Mouse (Mus musculus) liver, adult 2 months (tissue): ENCODE results near the gene Ahcyl2. TPM values are rescaled to one million over a fixed set of nuclear protein-coding genes. Genes with fewer than 3 reads are reported as not detected.
A peak's percentile ranks its signal among the peaks of the same experiment; 100 is the strongest.

Source experiments
- DNase-seq: peaks from one replicate; pipeline ENCODE4 v3.0.0-alpha.2; 2011; ENCODE audit warnings: low read depth, low spot score; ENCODE audit errors: extremely low read depth
- H3K27ac ChIP-seq: fragments of 200-500 bp; replicated peaks from 2 replicates; pipeline ENCODE4 v1.5.1; 2012; ENCODE audit warnings: low read depth, mild to moderate bottlenecking, control low read depth, inconsistent platforms, low read length; ENCODE audit not compliant: insufficient read depth
- H3K27me3 ChIP-seq: fragments of 200-500 bp; 2 replicates; pipeline ENCODE4 v1.6.1; 2012; ENCODE audit warnings: mild to moderate bottlenecking, moderate library complexity, low read length, inconsistent platforms; ENCODE audit not compliant: control insufficient read depth, insufficient read depth
- H3K36me3 ChIP-seq: fragments of 200-500 bp; 2 replicates; pipeline ENCODE4 v1.6.1; 2012; ENCODE audit warnings: low read length, inconsistent platforms; ENCODE audit not compliant: control insufficient read depth, insufficient read depth
- H3K4me1 ChIP-seq: fragments of 200-500 bp; 2 replicates; pipeline ENCODE4 v1.6.1; 2011; ENCODE audit warnings: low read length; ENCODE audit not compliant: control insufficient read depth, insufficient read depth
- H3K4me3 ChIP-seq: fragments of 200-500 bp; 2 replicates; pipeline ENCODE4 v1.5.1; 2011; ENCODE audit warnings: low read depth, mild to moderate bottlenecking, control low read depth, low read length, moderate library complexity; ENCODE audit not compliant: insufficient read depth
- H3K79me2 ChIP-seq: fragments of 200-500 bp; 2 replicates; pipeline ENCODE4 v1.6.1; 2012; ENCODE audit warnings: inconsistent platforms, mild to moderate bottlenecking, low read length, moderate library complexity; ENCODE audit not compliant: control insufficient read depth, insufficient read depth
- H3K9ac ChIP-seq: fragments of 200-500 bp; 2 replicates; pipeline ENCODE4 v1.6.1; 2012; ENCODE audit warnings: low read depth, mild to moderate bottlenecking, control low read depth, inconsistent platforms, low read length
- CTCF ChIP-seq: fragments of 200-500 bp; IDR thresholded peaks from 2 replicates; pipeline ENCODE4 v1.5.1; 2011; ENCODE audit warnings: low read depth, low read length, control low read depth
- POLR2A ChIP-seq: fragments of 200-500 bp; IDR thresholded peaks from 2 replicates; pipeline ENCODE4 v1.6.1; 2011; ENCODE audit warnings: low read length, control low read depth; ENCODE audit not compliant: insufficient read depth; ENCODE audit errors: extremely low read depth
- WGBS: fragments of 180-500 bp; shearing (Covaris S2); methylation state at CpG from one replicate; pipeline ENCODE4 v1.1.7; 2018; 5-methylcytosine and 5-hydroxymethylcytosine counted together
- polyA plus RNA-seq: library from polyadenylated mRNA; depleted of rRNA; stranded (reverse); fragments of >200 nt; gene quantifications from 2 replicates; pipeline ENCODE4 v1.2.3, GENCODE M21; 2012
- total RNA-seq: library from RNA; depleted of rRNA; stranded (reverse); fragments of >200 nt; gene quantifications from 2 replicates; pipeline ENCODE4 v1.2.3, GENCODE M21; 2014

The Ahcyl2 gene
- total and polyA plus RNA-seq, 2 experiments, result 7.4 to 8.9 TPM

DNA sequence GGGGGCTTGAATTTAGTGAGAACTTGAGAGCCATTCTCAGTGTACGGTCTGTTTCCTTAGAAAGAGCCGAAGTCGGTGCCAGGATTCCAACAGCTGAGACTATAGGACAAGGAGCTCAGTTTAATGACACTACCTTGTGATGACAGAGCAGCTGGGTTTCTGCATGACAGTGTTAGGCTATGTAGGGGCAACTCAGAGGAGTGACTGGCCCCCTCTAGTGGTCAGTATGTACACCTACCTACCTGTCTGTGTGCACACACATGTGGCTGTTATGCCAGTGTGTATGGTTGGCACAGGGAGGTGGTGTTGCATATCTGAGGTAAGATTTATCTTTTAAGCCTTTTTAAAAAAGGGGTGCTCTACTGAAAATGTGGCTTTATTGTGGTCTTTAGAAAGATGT lies 92.4 kb downstream of the Ahcyl2 start:
- H3K79me2 ChIP-seq, result peaks cover 5% of the 10 kb centered on the region; the same call in 1 of the 2 replicates
- H3K36me3 ChIP-seq, result peaks cover 2% of the 10 kb centered on the region
- 95% methylated on average over 3 of the region's 3 CpGs for WGBS
- TF ChIP-seq CTCF (peak; percentile 63; the same call in 1 of the 2 replicates), POLR2A (no peak)
- no peak overlapping the region for H3K9ac ChIP-seq
- DNase-seq, result peak; percentile 67
- H3K27ac ChIP-seq, result no peak overlapping the region
- H3K4me3 ChIP-seq, result no peak overlapping the region
- H3K4me1 ChIP-seq, result no peaks in the 10 kb centered on the region; the same call in 1 of the 2 replicates
- H3K27me3 ChIP-seq, result no peaks in the 10 kb centered on the region

DNA sequence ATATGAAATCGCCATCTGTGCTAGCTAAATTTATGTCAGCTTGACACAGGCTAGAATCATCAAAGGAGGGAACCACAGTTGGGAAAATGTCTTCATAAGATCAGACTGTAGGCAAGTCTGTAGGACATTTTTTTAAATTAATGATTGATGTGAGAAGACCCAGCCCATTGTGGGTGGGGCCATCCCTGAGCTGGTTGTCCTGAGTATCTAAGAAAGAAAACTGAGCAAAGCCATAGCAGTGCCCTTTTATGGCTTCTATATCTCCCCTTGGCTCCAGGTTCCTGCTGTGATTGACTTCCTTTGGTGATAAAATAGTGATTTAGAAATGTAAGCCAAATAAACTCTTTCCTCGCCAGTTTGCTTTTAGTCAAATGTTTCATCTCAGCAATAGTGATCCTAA lies 97.1 kb downstream of the Ahcyl2 start:
- H3K27ac ChIP-seq, result no peak overlapping the region
- H3K9ac ChIP-seq, result no peak overlapping the region
- no peak for TF ChIP-seq POLR2A
- no peak for TF ChIP-seq CTCF
- peaks cover 4% of the 10 kb centered on the region; the same call in 1 of the 2 replicates for H3K4me1 ChIP-seq
- no peak overlapping the region for H3K4me3 ChIP-seq
- DNase-seq, result no peak
- WGBS, result 93% methylated on average over 2 of the region's 2 CpGs
- H3K27me3 ChIP-seq, result no peaks in the 10 kb centered on the region
- peaks cover 3% of the 10 kb centered on the region; the same call in 1 of the 2 replicates for H3K79me2 ChIP-seq
- H3K36me3 ChIP-seq, result peaks cover 2% of the 10 kb centered on the region

DNA sequence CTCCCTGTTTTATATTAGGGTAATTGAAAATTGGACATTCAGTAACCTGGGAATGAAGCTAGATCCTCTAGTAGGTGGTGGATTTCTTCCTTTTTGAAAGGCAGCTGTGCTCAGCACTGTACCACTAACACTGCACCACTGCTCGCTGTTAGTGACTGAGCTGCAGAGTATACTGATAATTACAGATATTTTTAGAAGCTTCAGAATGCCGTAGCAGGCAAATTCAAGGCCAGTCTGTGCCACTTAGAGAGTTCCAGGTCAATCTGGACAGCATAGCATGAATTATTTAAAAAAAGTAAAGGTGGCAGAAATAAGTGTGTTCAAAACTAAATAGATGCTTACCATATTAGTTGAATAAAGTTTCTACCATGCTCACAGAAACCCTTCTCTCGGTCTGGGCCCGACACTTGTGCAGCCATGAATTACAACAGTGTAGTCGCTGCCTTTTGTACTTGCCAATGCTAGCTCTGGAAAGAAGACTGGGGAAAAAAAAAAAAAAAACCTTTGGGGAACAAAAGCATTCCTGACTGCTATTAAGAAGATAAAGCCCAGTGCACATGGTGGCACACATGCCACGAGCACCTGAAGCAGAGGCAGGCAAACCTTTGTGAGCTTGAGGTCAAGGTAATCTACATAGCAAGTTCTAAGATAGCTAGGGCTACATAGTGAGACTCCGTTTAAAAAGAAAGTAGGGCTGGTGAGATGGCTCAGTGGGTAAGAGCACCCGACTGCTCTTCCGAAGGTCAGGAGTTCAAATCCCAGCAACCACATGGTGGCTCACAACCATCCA lies 99.3 kb downstream of the Ahcyl2 start:
- Histone ChIP-seq H3K4me1 (peaks cover 4% of the 10 kb centered on the region; the same call in 1 of the 2 replicates), H3K79me2 (no peaks in the 10 kb centered on the region), H3K4me3 (no peak overlapping the region), H3K9ac (no peak overlapping the region), H3K27me3 (no peaks in the 10 kb centered on the region), H3K36me3 (peaks cover 13% of the 10 kb centered on the region), H3K27ac (no peak overlapping the region)
- TF ChIP-seq CTCF (no peak), POLR2A (no peak)
- no peak for DNase-seq
- WGBS, result 93% methylated on average over 9 of the region's 9 CpGs

DNA sequence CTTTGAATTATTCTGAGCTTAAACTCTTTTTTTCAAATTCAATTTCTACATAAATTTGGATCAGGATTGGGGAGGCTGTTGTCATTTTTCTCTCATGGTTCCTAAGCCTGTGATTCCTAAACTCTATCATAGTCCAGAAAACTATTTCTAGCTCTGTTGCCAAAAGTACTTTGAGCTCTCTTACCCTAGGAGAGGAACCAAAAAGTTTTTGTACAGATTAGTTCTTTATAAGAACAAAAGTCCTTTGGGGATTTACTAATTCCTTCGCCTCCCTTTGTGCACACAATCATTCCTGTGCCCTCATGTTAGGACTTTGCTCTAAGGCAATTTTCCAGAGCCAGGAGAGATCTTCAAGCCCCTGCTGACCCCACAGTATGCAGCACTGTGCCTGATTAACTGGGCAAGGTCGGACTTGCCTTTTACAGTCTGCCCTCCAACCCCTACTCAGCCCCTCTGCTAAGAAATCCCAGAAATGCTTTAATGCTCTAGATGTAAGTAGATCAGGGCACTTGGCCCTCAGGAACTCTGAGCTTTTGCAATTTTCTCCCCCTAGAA lies 100.6 kb downstream of the Ahcyl2 start:
- peak; percentile 71 for DNase-seq
- Histone ChIP-seq H3K79me2 (no peaks in the 10 kb centered on the region), H3K4me3 (no peak overlapping the region), H3K9ac (no peak overlapping the region), H3K27ac (no peak overlapping the region; the same call in 1 of the 2 replicates), H3K36me3 (peaks cover 11% of the 10 kb centered on the region), H3K4me1 (peaks cover 4% of the 10 kb centered on the region; the same call in 1 of the 2 replicates), H3K27me3 (no peaks in the 10 kb centered on the region)
- TF ChIP-seq POLR2A, result no peak
- 66% methylated on average over 2 of the region's 2 CpGs for WGBS

DNA sequence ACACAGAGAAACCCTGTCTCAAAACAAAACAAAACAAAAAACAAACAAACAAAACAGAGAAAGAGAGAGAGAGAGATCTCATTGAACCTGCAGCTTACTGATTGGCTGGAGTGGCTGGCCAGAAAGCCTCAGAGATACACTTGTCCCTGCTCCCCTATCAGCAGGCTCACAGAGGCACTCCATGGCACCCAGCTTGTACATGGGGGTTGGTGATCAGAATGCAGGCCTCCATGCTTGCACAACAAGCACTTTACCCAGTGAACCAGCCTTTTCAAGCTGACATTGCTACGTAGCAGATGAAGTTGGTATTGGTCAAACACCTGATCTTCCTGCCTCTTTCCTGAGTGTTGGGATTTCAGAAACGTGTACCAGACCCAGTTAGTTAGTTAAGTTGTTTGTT lies 105.8 kb downstream of the Ahcyl2 start:
- Histone ChIP-seq H3K27me3 (no peaks in the 10 kb centered on the region), H3K9ac (no peak overlapping the region), H3K36me3 (peaks cover 17% of the 10 kb centered on the region), H3K79me2 (no peaks in the 10 kb centered on the region), H3K27ac (no peak overlapping the region), H3K4me3 (no peak overlapping the region), H3K4me1 (no peaks in the 10 kb centered on the region)
- no peak for TF ChIP-seq POLR2A
- TF ChIP-seq CTCF, result no peak
- DNase-seq, result peak; percentile 53
- 33% methylated on average over 2 of the region's 2 CpGs for WGBS

DNA sequence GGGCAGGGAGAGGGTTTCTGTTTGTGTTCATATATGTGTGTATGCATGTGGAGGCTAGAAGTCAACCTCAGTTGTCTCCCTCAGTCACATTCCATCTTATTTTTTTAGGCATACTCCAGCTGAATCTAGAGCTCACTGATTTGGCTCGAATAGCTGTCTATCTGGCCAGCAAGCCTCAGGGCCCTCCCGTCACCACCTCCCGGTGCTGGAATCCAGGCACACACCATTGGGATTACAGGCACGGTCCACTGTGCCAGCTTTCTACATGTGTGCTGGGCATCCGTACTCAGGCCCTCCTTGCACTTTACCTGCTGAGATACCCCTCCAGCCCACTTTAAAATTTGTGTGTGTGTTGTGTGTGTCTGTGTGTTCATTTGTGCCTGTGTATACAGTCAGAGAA lies 107.8 kb downstream of the Ahcyl2 start:
- Histone ChIP-seq H3K4me1 (no peaks in the 10 kb centered on the region), H3K9ac (no peak overlapping the region), H3K79me2 (no peaks in the 10 kb centered on the region), H3K4me3 (no peak overlapping the region), H3K36me3 (peaks cover 18% of the 10 kb centered on the region), H3K27me3 (no peaks in the 10 kb centered on the region), H3K27ac (no peak overlapping the region)
- TF ChIP-seq POLR2A, result no peak
- no peak for TF ChIP-seq CTCF
- WGBS, result 94% methylated on average over 5 of the region's 5 CpGs
- no peak for DNase-seq
